Mouse (Mus musculus) neutrophil, adult 65 days (primary cell): ENCODE results near the gene Mgat4a. TPM values are rescaled to one million over a fixed set of nuclear protein-coding genes. Genes with fewer than 3 reads are reported as not detected.

Experiments
- total RNA-seq: library from RNA; stranded (reverse); gene quantifications from 2 replicates; pipeline ENCODE4 v1.2.4, GENCODE M21; 2023

Gene Mgat4a
- total RNA-seq, result 30.9 and 39.9 TPM in 2 replicates

GRCm38 (mm10) chr1:37540810-37541658, at the start of gene Mgat4a:
Gene Mgat4a, minus strand, starts transcription at chr1:37541016.

GRCm38 (mm10) chr1:37429366-37430296, 111.2 kb downstream of the Mgat4a start, which contains the start of the genes Coa5 and Unc50:
Gene Coa5, minus strand, starts transcription at chr1:37430103.
Gene Unc50, plus strand, starts transcription at chr1:37430139.

Other genes starting within 250 kb of the Mgat4a start
- gene Inpp4a, start 241.2 kb downstream of the Mgat4a start, total RNA-seq, result 133 and 196 TPM in 2 replicates
- 23.1 and 24.0 TPM in 2 replicates for gene Coa5, start 110.9 kb downstream of the Mgat4a start, total RNA-seq
- 27.7 and 38.4 TPM in 2 replicates for gene Unc50, start 110.9 kb downstream of the Mgat4a start, total RNA-seq
- gene 2010300C02Rik, start 179.1 kb upstream of the Mgat4a start, total RNA-seq, result not detected in 2 replicates